Mouse (Mus musculus) brain, embryonic 14.5 days (tissue): ENCODE results near the gene Apol11b.
"Not testable (repeated sequence)": the region's sequence is repeated elsewhere in the genome, so short reads cannot be mapped to it uniquely, and the experiment has no call there.

Experiments
- CTCF ChIP-seq: fragments of 200-500 bp; IDR thresholded peaks from 2 replicates; pipeline ENCODE4 v1.5.1; 2012; ENCODE audit warnings: inconsistent platforms, mild to moderate bottlenecking, moderate library complexity, borderline replicate concordance; ENCODE audit not compliant: insufficient read depth, insufficient read length; ENCODE audit errors: extremely low read depth
- POLR2A ChIP-seq: fragments of 200-500 bp; IDR thresholded peaks from 2 replicates; pipeline ENCODE4 v1.6.1; 2012; ENCODE audit warnings: mild to moderate bottlenecking, inconsistent platforms, borderline replicate concordance; ENCODE audit not compliant: poor library complexity, insufficient read depth, insufficient read length, severe bottlenecking; ENCODE audit errors: extremely low read depth

DNA sequence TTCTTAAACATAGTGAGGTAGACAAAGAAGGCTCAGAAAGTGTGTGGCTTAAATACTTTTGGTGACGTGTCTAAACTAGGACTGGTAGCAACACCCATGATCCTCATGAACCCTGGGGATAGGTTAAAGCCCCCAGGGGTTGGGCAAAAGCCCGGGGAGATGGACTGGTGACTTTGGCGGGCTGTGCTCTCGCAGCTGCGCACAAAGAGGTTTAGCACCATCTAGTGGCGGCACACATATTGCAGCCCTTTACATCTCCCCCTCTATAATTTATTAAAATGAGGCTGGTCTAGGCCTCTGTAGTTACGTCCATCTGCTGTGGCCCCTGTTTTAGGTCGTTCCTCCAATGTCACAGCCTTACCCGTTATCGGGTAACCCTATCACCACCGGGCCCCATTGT lies 40.9 kb upstream of the Apol11b start:
- TF ChIP-seq POLR2A, result not testable (repeated sequence)
- peak; percentile 56 for TF ChIP-seq CTCF
